Mouse (Mus musculus): ENCODE data around the gene Tnni1.

Tnni1 gene

GRCm38 (mm10) chr1:135810180-135810579 lies 30.9 kb downstream of the Tnni1 start:
- DNase-seq (ENCODE audit: low read depth, low spot score) = no peak

GRCm38 (mm10) chr1:135811016-135811646 lies 31.9 kb downstream of the Tnni1 start:
- peak; percentile 80 for DNase-seq (ENCODE audit: low read depth, low spot score)

- no peak for DNase-seq (ENCODE audit: low read depth, low spot score)
Measured at GRCm38 (mm10) chr1:135812205-135812604, 33.0 kb downstream of the Tnni1 start.

- DNase-seq (ENCODE audit: low read depth, low spot score) = no peak
Measured at GRCm38 (mm10) chr1:135812618-135813017, 33.4 kb downstream of the Tnni1 start.

GRCm38 (mm10) chr1:135813071-135813470 lies 33.8 kb downstream of the Tnni1 start:
- DNase-seq (ENCODE audit: low read depth, low spot score) = no peak

- no peak for DNase-seq (ENCODE audit: low read depth, low spot score)
Measured at GRCm38 (mm10) chr1:135813687-135814395, 34.6 kb downstream of the Tnni1 start.

- no peak for DNase-seq (ENCODE audit: low read depth, low spot score)
Measured at GRCm38 (mm10) chr1:135814531-135814930, 35.3 kb downstream of the Tnni1 start.

- DNase-seq (ENCODE audit: low read depth, low spot score) = no peak
Measured at GRCm38 (mm10) chr1:135817595-135817994, 38.4 kb downstream of the Tnni1 start.

GRCm38 (mm10) chr1:135818481-135819086 lies 39.4 kb downstream of the Tnni1 start, which contains the start of gene Lad1:
Lad1 (plus strand) TSS chr1:135818598.
- DNase-seq (ENCODE audit: low read depth, low spot score) = peak; percentile 40

- DNase-seq (ENCODE audit: low read depth, low spot score) = no peak
Measured at GRCm38 (mm10) chr1:135820071-135820470, 40.8 kb downstream of the Tnni1 start.

- no peak for DNase-seq (ENCODE audit: low read depth, low spot score)
Measured at GRCm38 (mm10) chr1:135820736-135821364, 41.6 kb downstream of the Tnni1 start.

GRCm38 (mm10) chr1:135821780-135822179 lies 42.5 kb downstream of the Tnni1 start:
- no peak for DNase-seq (ENCODE audit: low read depth, low spot score)

GRCm38 (mm10) chr1:135828918-135829317 lies 49.7 kb downstream of the Tnni1 start:
- peak; percentile 51 for DNase-seq (ENCODE audit: low read depth, low spot score)

GRCm38 (mm10) chr1:135834206-135834859 lies 55.1 kb downstream of the Tnni1 start:
- no peak for DNase-seq (ENCODE audit: low read depth, low spot score)

- no peak for DNase-seq (ENCODE audit: low read depth, low spot score)
Measured at GRCm38 (mm10) chr1:135834983-135835382, 55.7 kb downstream of the Tnni1 start.

GRCm38 (mm10) chr1:135835716-135836483 lies 56.7 kb downstream of the Tnni1 start, which contains the start of gene Tnnt2:
Tnnt2 (plus strand) TSS chr1:135836354.
- no peak for DNase-seq (ENCODE audit: low read depth, low spot score)

- no peak for DNase-seq (ENCODE audit: low read depth, low spot score)
Measured at GRCm38 (mm10) chr1:135838626-135839025, 59.4 kb downstream of the Tnni1 start.

- no peak for DNase-seq (ENCODE audit: low read depth, low spot score)
Measured at GRCm38 (mm10) chr1:135839065-135839464, 59.8 kb downstream of the Tnni1 start.

- DNase-seq (ENCODE audit: low read depth, low spot score) = no peak
Measured at GRCm38 (mm10) chr1:135840675-135841395, 61.6 kb downstream of the Tnni1 start.
